Mouse (Mus musculus) hindbrain, embryonic 15.5 days (tissue): Measurements from ENCODE around the gene Myoz2. TPM values are rescaled to one million over a fixed set of nuclear protein-coding genes. Genes with fewer than 3 reads are reported as not detected.

Experiments used
- ATAC-seq: fragments of 200-750 bp; cut with Nextera tagmentation; 2 replicates; pipeline ENCODE4 v1.8.0; 2017; ENCODE audit warnings: low read depth, moderate number of reproducible peaks, moderate TSS enrichment; ENCODE audit not compliant: low FRiP score
- H3K27ac ChIP-seq: fragments of 300-500 bp; sonication (generic); replicated peaks from 2 replicates; pipeline ENCODE4 v1.5.1; 2015; ENCODE audit warnings: mild to moderate bottlenecking, inconsistent platforms
- H3K27me3 ChIP-seq: fragments of 300-500 bp; sonication (generic); 2 replicates; pipeline ENCODE4 v1.6.1; 2015; ENCODE audit warnings: control low read depth, inconsistent platforms
- H3K36me3 ChIP-seq: fragments of 300-500 bp; sonication (generic); 2 replicates; pipeline ENCODE4 v1.6.1; 2015; ENCODE audit warnings: control low read depth, inconsistent platforms
- H3K4me1 ChIP-seq: fragments of 300-500 bp; sonication (generic); replicated peaks from 2 replicates; pipeline ENCODE4 v1.6.1; 2015; ENCODE audit warnings: control low read depth, inconsistent platforms
- H3K4me2 ChIP-seq: fragments of 300-500 bp; sonication (generic); 2 replicates; pipeline ENCODE4 v1.6.1; 2015; ENCODE audit warnings: moderate library complexity, mild to moderate bottlenecking, inconsistent platforms
- H3K4me3 ChIP-seq: fragments of 300-500 bp; sonication (generic); 2 replicates; pipeline ENCODE4 v1.5.1; 2015; ENCODE audit warnings: mild to moderate bottlenecking, inconsistent platforms
- H3K9ac ChIP-seq: fragments of 300-500 bp; sonication (generic); 2 replicates; pipeline ENCODE4 v1.6.1; 2015; ENCODE audit warnings: inconsistent platforms
- H3K9me3 ChIP-seq: fragments of 300-500 bp; sonication (generic); 2 replicates; pipeline ENCODE4 v1.6.1; 2016; ENCODE audit warnings: control low read depth, inconsistent platforms
- WGBS: fragments of 180-500 bp; shearing (Covaris S2); methylation state at CpG from one replicate; pipeline ENCODE4 v1.1.7; 2015; 5-methylcytosine and 5-hydroxymethylcytosine counted together
- polyA plus RNA-seq: library from polyadenylated mRNA; unstranded; fragments of >200 nt; fragmentation: Nextera tagmentation; extraction: Ambion mirVana; gene quantifications from 2 replicates; pipeline ENCODE4 v1.2.1, GENCODE M21; 2015

Gene Myoz2
- polyA plus RNA-seq: 0.13 and 0.50 TPM in 2 replicates

GRCm38 (mm10) chr3:123034752-123035151 lies at the start of gene Myoz2:
Gene Myoz2, minus strand, starts transcription at chr3:123035015.
- no peak within 1 kb of the TSS for H3K9ac ChIP-seq
- H3K36me3 ChIP-seq: no peaks in the 10 kb centered on the region
- H3K27ac ChIP-seq: no peak within 1 kb of the TSS
- no peaks in the 10 kb centered on the region for H3K4me1 ChIP-seq
- H3K27me3 ChIP-seq: no peaks in the 10 kb centered on the region
- no peak for ATAC-seq
- no peak within 1 kb of the TSS for H3K4me3 ChIP-seq
- no peak within 1 kb of the TSS for H3K4me2 ChIP-seq
- 92% methylated on average over 7 of the region's 7 CpGs for WGBS
- no peaks in the 10 kb centered on the region for H3K9me3 ChIP-seq

- no peaks in the 10 kb centered on the region for H3K27me3 ChIP-seq
- H3K9me3 ChIP-seq: no peaks in the 10 kb centered on the region
- H3K9ac ChIP-seq: no peak overlapping the region
- H3K4me1 ChIP-seq: no peaks in the 10 kb centered on the region
- H3K4me3 ChIP-seq: no peak overlapping the region
- H3K27ac ChIP-seq: no peak overlapping the region
- no peak overlapping the region for H3K4me2 ChIP-seq
- H3K36me3 ChIP-seq: no peaks in the 10 kb centered on the region
- no peak for ATAC-seq
- 94% methylated on average over 3 of the region's 3 CpGs for WGBS
These were observed 46.9 kb upstream of the Myoz2 start for GRCm38 (mm10) chr3:123081665-123082064.

- H3K27ac ChIP-seq: no peak overlapping the region
- 41% methylated on average over 7 of the region's 7 CpGs for WGBS
- ATAC-seq: no peak
- H3K9ac ChIP-seq: no peak overlapping the region
- no peaks in the 10 kb centered on the region for H3K9me3 ChIP-seq
- H3K4me2 ChIP-seq: no peak overlapping the region
- no peaks in the 10 kb centered on the region for H3K27me3 ChIP-seq
- H3K36me3 ChIP-seq: no peaks in the 10 kb centered on the region
- H3K4me3 ChIP-seq: no peak overlapping the region
- no peaks in the 10 kb centered on the region for H3K4me1 ChIP-seq
These were observed 46.1 kb upstream of the Myoz2 start for GRCm38 (mm10) chr3:123080943-123081342.

GRCm38 (mm10) chr3:123080017-123080725 lies 45.4 kb upstream of the Myoz2 start:
- ATAC-seq: no peak
- Histone ChIP-seq H3K27me3 (no peaks in the 10 kb centered on the region), H3K4me2 (no peak overlapping the region), H3K4me1 (no peaks in the 10 kb centered on the region), H3K36me3 (no peaks in the 10 kb centered on the region), H3K4me3 (no peak overlapping the region), H3K27ac (no peak overlapping the region), H3K9ac (no peak overlapping the region), H3K9me3 (no peaks in the 10 kb centered on the region)
- WGBS: 79% methylated on average over 19 of the region's 19 CpGs

GRCm38 (mm10) chr3:123075759-123076158 lies 40.9 kb upstream of the Myoz2 start:
- Histone ChIP-seq H3K4me3 (no peak overlapping the region), H3K9me3 (no peaks in the 10 kb centered on the region), H3K27ac (no peak overlapping the region), H3K4me1 (no peaks in the 10 kb centered on the region), H3K4me2 (no peak overlapping the region), H3K9ac (no peak overlapping the region), H3K36me3 (no peaks in the 10 kb centered on the region), H3K27me3 (no peaks in the 10 kb centered on the region)
- 88% methylated on average over 3 of the region's 3 CpGs for WGBS
- ATAC-seq: no peak

- Histone ChIP-seq H3K9ac (no peak overlapping the region), H3K4me3 (no peak overlapping the region), H3K27me3 (no peaks in the 10 kb centered on the region), H3K9me3 (no peaks in the 10 kb centered on the region), H3K4me2 (no peak overlapping the region), H3K27ac (no peak overlapping the region), H3K4me1 (no peaks in the 10 kb centered on the region), H3K36me3 (no peaks in the 10 kb centered on the region)
- no peak for ATAC-seq
These were observed 40.2 kb upstream of the Myoz2 start for GRCm38 (mm10) chr3:123075034-123075433.

GRCm38 (mm10) chr3:123073351-123073750 lies 38.5 kb upstream of the Myoz2 start:
- H3K36me3 ChIP-seq: no peaks in the 10 kb centered on the region
- no peaks in the 10 kb centered on the region for H3K27me3 ChIP-seq
- no peak for ATAC-seq
- H3K4me1 ChIP-seq: no peaks in the 10 kb centered on the region
- H3K27ac ChIP-seq: no peak overlapping the region
- H3K9me3 ChIP-seq: no peaks in the 10 kb centered on the region
- H3K9ac ChIP-seq: no peak overlapping the region
- no peak overlapping the region for H3K4me2 ChIP-seq
- no peak overlapping the region for H3K4me3 ChIP-seq

GRCm38 (mm10) chr3:123072472-123072871 lies 37.7 kb upstream of the Myoz2 start:
- Histone ChIP-seq H3K4me1 (no peaks in the 10 kb centered on the region), H3K27ac (no peak overlapping the region), H3K9me3 (no peaks in the 10 kb centered on the region), H3K4me2 (no peak overlapping the region), H3K27me3 (no peaks in the 10 kb centered on the region), H3K4me3 (no peak overlapping the region), H3K9ac (no peak overlapping the region), H3K36me3 (no peaks in the 10 kb centered on the region)
- no CpG with 5 or more reads among the region's 1 CpGs for WGBS
- ATAC-seq: no peak

GRCm38 (mm10) chr3:123070996-123071395 lies 36.2 kb upstream of the Myoz2 start:
- Histone ChIP-seq H3K4me3 (no peak overlapping the region), H3K27me3 (no peaks in the 10 kb centered on the region), H3K27ac (no peak overlapping the region), H3K9me3 (no peaks in the 10 kb centered on the region), H3K9ac (no peak overlapping the region), H3K4me1 (no peaks in the 10 kb centered on the region), H3K36me3 (no peaks in the 10 kb centered on the region), H3K4me2 (no peak overlapping the region)
- ATAC-seq: no peak
- WGBS: 94% methylated on average over 1 of the region's 1 CpGs

- 95% methylated on average over 7 of the region's 7 CpGs for WGBS
- no peak for ATAC-seq
- H3K4me3 ChIP-seq: no peak overlapping the region
These were observed 32.0 kb upstream of the Myoz2 start for GRCm38 (mm10) chr3:123066836-123067235.

GRCm38 (mm10) chr3:123065466-123065865 lies 30.7 kb upstream of the Myoz2 start:
- WGBS: 78% methylated on average over 5 of the region's 5 CpGs
- Histone ChIP-seq H3K27me3 (no peaks in the 10 kb centered on the region), H3K9ac (no peak overlapping the region), H3K27ac (no peak overlapping the region), H3K4me1 (no peaks in the 10 kb centered on the region), H3K9me3 (no peaks in the 10 kb centered on the region), H3K4me3 (no peak overlapping the region), H3K36me3 (no peaks in the 10 kb centered on the region), H3K4me2 (no peak overlapping the region)
- no peak for ATAC-seq

More at GRCm38 (mm10) chr3:123066836-123067235, 32.0 kb upstream of the Myoz2 start:
- Histone ChIP-seq H3K9me3 (no peaks in the 10 kb centered on the region), H3K4me2 (no peak overlapping the region), H3K27me3 (no peaks in the 10 kb centered on the region), H3K27ac (no peak overlapping the region), H3K4me1 (no peaks in the 10 kb centered on the region), H3K9ac (no peak overlapping the region), H3K36me3 (no peaks in the 10 kb centered on the region)

- no peak overlapping the region for H3K4me3 ChIP-seq
- no peaks in the 10 kb centered on the region for H3K9me3 ChIP-seq
- H3K9ac ChIP-seq: no peak overlapping the region
- no peak overlapping the region for H3K4me2 ChIP-seq
- no peaks in the 10 kb centered on the region for H3K4me1 ChIP-seq
- no peak overlapping the region for H3K27ac ChIP-seq
- no peak for ATAC-seq
- no peaks in the 10 kb centered on the region for H3K36me3 ChIP-seq
- 13% methylated on average over 5 of the region's 5 CpGs for WGBS
- no peaks in the 10 kb centered on the region for H3K27me3 ChIP-seq
These were observed 29.4 kb upstream of the Myoz2 start for GRCm38 (mm10) chr3:123064186-123064585.

GRCm38 (mm10) chr3:123061931-123062330 lies 27.1 kb upstream of the Myoz2 start:
- H3K4me3 ChIP-seq: no peak overlapping the region
- 82% methylated on average over 2 of the region's 2 CpGs for WGBS
- no peaks in the 10 kb centered on the region for H3K36me3 ChIP-seq
- H3K4me2 ChIP-seq: no peak overlapping the region
- no peak overlapping the region for H3K27ac ChIP-seq
- no peaks in the 10 kb centered on the region for H3K4me1 ChIP-seq
- H3K27me3 ChIP-seq: no peaks in the 10 kb centered on the region
- H3K9ac ChIP-seq: no peak overlapping the region
- H3K9me3 ChIP-seq: no peaks in the 10 kb centered on the region
- no peak for ATAC-seq
